Mouse (Mus musculus): ENCODE data around the gene Dpt. TPM values are rescaled to one million over a fixed set of nuclear protein-coding genes. Genes with fewer than 3 reads are reported as not detected.
"Not testable (repeated sequence)": the region's sequence is repeated elsewhere in the genome, so short reads cannot be mapped to it uniquely, and the experiment has no call there.

Gene Dpt
- polyA plus RNA-seq, 1 experiment from 2014 or later: 0.13 TPM

DNA sequence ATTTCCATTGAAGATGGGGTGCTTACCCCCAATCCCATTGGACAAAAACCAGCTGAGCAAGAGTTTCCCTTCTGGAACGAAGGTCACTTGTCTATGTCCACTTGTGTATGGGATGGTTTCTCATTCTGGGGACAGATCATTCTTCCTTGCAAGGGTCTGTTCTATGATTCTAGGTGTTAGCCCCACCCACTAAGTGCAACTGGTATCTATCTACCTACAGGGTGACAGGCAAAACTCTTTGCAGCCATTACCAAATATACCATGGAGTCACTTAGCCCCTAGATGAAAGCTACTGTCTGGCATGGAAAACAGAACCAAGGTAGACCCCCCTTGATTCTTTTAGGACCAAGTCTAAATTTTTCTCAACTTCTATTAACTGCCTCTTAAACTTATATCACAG is 24.9 kb downstream of the Dpt start:
- H3K4me3 ChIP-seq (replicated peaks): no peak overlapping the region
- no peak overlapping the region for H3K27ac ChIP-seq
- WGBS (ENCODE audit: insufficient replicate concordance): 68% methylated on average over 1 of the region's 1 CpGs

GRCm38 (mm10) chr1:164821821-164822220 is 25.4 kb downstream of the Dpt start:
- H3K4me3 ChIP-seq (replicated peaks): no peak overlapping the region
- H3K36me3 ChIP-seq: no peaks in the 10 kb centered on the region
- H3K4me1 ChIP-seq (replicated peaks): no peaks in the 10 kb centered on the region
- no peak overlapping the region for H3K4me2 ChIP-seq
- no peaks in the 10 kb centered on the region for H3K9me3 ChIP-seq (replicated peaks)
- H3K27me3 ChIP-seq: no peaks in the 10 kb centered on the region
- ATAC-seq (ENCODE audit: low read depth) (no peak), DNase-seq (no peak)
- WGBS (ENCODE audit: insufficient replicate concordance): 57% methylated on average over 3 of the region's 3 CpGs
- no peak overlapping the region for H3K27ac ChIP-seq
- no peak overlapping the region for H3K9ac ChIP-seq

More for the DNA sequence above, 24.9 kb downstream of the Dpt start:
- no peak overlapping the region for H3K4me2 ChIP-seq
- no peaks in the 10 kb centered on the region for H3K27me3 ChIP-seq
- ATAC-seq (ENCODE audit: low read depth) (no peak), DNase-seq (no peak)
- H3K4me1 ChIP-seq (replicated peaks): no peaks in the 10 kb centered on the region
- no peak overlapping the region for H3K9ac ChIP-seq
- H3K9me3 ChIP-seq (replicated peaks): no peaks in the 10 kb centered on the region
- no peaks in the 10 kb centered on the region for H3K36me3 ChIP-seq

DNA sequence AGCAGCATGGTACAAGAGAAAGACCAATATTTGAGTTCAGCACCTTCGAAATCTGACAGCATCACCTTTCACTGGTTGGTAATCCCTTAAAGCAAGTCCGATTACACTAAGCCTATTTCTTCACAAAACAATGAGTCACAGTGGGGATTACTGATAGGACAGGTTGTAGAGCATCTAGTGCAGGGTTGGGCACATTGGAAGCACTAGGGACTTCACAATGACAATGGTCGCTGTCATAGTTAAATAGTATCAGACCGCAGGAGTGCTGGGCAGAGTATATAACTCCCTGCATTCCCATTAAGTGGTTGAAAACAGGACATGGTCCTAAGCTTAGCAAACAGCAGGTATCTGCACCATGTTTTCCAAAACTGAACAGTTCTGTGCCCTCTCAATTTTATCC is 25.8 kb downstream of the Dpt start:
- Histone ChIP-seq H3K36me3 (no peaks in the 10 kb centered on the region), H3K9me3 (replicated peaks) (no peaks in the 10 kb centered on the region), H3K4me3 (replicated peaks) (no peak overlapping the region), H3K27ac (no peak overlapping the region), H3K27me3 (no peaks in the 10 kb centered on the region), H3K4me1 (replicated peaks) (no peaks in the 10 kb centered on the region), H3K4me2 (no peak overlapping the region), H3K9ac (no peak overlapping the region)
- ATAC-seq (ENCODE audit: low read depth): no peak
- DNase-seq: no peak
- WGBS (ENCODE audit: insufficient replicate concordance): 61% methylated on average over 4 of the region's 4 CpGs

DNA sequence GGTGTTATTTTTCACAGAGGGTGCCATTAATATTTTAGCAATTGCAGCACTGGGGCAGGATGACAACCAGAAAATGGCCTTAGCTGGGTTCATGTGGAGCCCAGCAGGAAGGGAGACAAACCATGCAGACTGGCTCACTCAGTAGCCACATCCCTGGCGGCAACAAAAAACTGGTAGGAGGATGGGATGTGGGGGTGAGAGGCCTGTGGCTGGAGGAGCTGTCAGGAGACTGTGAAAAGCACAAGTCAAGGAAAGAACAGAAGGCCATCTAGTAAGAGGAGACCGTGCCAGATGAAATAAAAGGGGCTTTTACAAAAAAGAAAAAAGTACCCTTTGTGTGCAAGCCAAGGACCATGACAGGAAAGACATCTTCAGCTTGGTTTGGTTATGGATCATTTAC is 28.5 kb downstream of the Dpt start:
- WGBS (ENCODE audit: insufficient replicate concordance): 46% methylated on average over 2 of the region's 2 CpGs
- no peak for DNase-seq
- H3K36me3 ChIP-seq: no peaks in the 10 kb centered on the region

DNA sequence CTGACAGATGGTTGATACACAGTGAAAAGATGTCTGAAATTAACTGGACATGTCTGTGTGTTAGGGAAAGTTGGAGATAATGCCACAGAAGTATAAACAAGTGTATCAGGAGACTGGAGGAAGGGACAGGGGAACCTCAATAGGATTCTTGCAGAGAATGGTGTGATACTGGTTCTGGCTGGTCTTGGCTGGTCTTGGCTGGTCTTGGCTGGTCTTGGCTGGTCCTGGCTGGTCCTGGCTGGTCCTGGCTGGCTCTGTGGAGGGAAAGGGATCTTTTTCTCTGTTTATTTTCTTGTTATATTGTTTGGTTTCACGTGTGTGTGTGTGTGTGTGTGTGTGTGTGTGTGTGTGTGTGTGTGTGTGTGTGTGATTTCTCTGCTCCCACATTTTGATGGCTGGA is 33.4 kb downstream of the Dpt start:
- H3K27me3 ChIP-seq: no peaks in the 10 kb centered on the region
- no peak overlapping the region for H3K4me2 ChIP-seq
- H3K9ac ChIP-seq: no peak overlapping the region
- 13% methylated on average over 1 of the region's 1 CpGs for WGBS (ENCODE audit: insufficient replicate concordance)
- DNase-seq (no peak), ATAC-seq (ENCODE audit: low read depth) (no peak)
- no peaks in the 10 kb centered on the region for H3K9me3 ChIP-seq (replicated peaks)
- H3K27ac ChIP-seq: no peak overlapping the region
- no peak overlapping the region for H3K4me3 ChIP-seq (replicated peaks)
- no peaks in the 10 kb centered on the region for H3K4me1 ChIP-seq (replicated peaks)
- no peaks in the 10 kb centered on the region for H3K36me3 ChIP-seq

More for the DNA sequence above, 28.5 kb downstream of the Dpt start:
- no peak overlapping the region for H3K4me3 ChIP-seq (replicated peaks)
- no peaks in the 10 kb centered on the region for H3K9me3 ChIP-seq (replicated peaks)
- H3K4me2 ChIP-seq: no peak overlapping the region
- no peak for ATAC-seq (ENCODE audit: low read depth)
- H3K9ac ChIP-seq: no peak overlapping the region
- H3K4me1 ChIP-seq (replicated peaks): no peaks in the 10 kb centered on the region
- H3K27ac ChIP-seq: no peak overlapping the region
- H3K27me3 ChIP-seq: no peaks in the 10 kb centered on the region

- ATAC-seq (ENCODE audit: low read depth): no peak
- WGBS (ENCODE audit: insufficient replicate concordance): 67% methylated on average over 5 of the region's 5 CpGs
These were observed 36.0 kb downstream of the Dpt start for GRCm38 (mm10) chr1:164832459-164832858.

DNA sequence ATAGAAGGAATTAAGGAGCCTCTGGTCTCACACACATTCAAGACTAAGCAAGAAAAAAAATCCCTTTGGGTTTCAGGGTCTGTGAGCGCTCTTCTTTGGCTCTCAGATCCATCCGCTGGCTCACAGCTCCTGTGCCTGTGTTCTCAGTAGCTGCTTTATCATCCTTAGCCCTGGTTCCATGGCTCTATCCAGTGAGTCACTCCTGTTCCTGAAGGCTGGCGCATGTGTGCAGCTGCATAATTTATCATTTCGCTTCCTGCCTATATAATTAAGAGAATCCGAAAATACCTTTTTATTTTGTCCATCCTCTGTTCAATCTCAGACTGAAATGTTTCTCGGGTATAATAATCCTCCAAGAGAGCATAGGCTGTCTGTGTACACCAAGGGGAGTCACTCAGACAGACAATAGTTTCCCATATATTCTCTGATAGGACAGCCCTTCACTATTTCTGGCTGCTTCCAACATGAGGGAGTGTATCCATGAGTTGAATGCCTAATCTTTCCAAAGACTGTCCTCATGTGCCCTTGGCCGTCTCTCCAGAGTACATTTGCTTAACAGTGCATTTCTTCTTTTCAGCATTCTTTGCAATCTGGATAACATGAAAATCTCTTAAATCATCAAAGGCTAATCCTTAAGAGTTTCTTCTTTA is 52.3 kb downstream of the Dpt start:
- H3K4me2 ChIP-seq: no peak overlapping the region
- H3K4me1 ChIP-seq (replicated peaks): no peaks in the 10 kb centered on the region
- no peaks in the 10 kb centered on the region for H3K36me3 ChIP-seq
- no peak for DNase-seq
- H3K4me3 ChIP-seq (replicated peaks): no peak overlapping the region
- H3K27ac ChIP-seq: no peak overlapping the region
- 71% methylated on average over 7 of the region's 7 CpGs for WGBS (ENCODE audit: insufficient replicate concordance)
- H3K9ac ChIP-seq: no peak overlapping the region
- no peaks in the 10 kb centered on the region for H3K9me3 ChIP-seq (replicated peaks)
- H3K27me3 ChIP-seq: no peaks in the 10 kb centered on the region
- no peak for ATAC-seq (ENCODE audit: low read depth)

More at GRCm38 (mm10) chr1:164832459-164832858, 36.0 kb downstream of the Dpt start:
- H3K36me3 ChIP-seq: no peaks in the 10 kb centered on the region
- H3K4me3 ChIP-seq (replicated peaks): no peak overlapping the region
- H3K4me2 ChIP-seq: no peak overlapping the region
- H3K27me3 ChIP-seq: no peaks in the 10 kb centered on the region
- no peaks in the 10 kb centered on the region for H3K9me3 ChIP-seq (replicated peaks)
- H3K27ac ChIP-seq: no peak overlapping the region
- no peak for DNase-seq
- H3K9ac ChIP-seq: no peak overlapping the region
- no peaks in the 10 kb centered on the region for H3K4me1 ChIP-seq (replicated peaks)

DNA sequence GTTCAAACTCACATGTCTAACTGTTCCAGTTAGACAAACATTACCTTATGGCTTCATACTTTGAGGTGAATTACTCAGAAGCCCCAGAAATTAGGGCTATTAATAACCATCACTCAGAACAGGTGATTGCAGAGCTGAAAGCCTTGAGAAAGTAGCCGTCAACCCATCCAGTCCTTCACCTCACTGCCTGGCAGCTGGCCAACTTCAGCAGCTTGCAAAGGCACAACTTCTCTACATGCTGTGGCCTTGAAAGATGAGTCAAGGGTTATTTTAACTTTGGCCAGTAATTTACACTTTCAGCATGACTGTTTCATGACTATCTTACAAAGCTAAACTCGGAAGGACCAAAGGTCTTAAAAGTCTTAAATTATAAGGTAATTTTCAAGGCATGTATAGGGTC is 59.3 kb downstream of the Dpt start:
- H3K4me2 ChIP-seq; H3K9ac ChIP-seq; ATAC-seq (ENCODE audit: low read depth); H3K4me3 ChIP-seq (replicated peaks); H3K4me1 ChIP-seq (replicated peaks); H3K27ac ChIP-seq; H3K9me3 ChIP-seq (replicated peaks); H3K36me3 ChIP-seq; H3K27me3 ChIP-seq; DNase-seq: not testable (repeated sequence)
- 59% methylated on average over 2 of the region's 2 CpGs for WGBS (ENCODE audit: insufficient replicate concordance)

DNA sequence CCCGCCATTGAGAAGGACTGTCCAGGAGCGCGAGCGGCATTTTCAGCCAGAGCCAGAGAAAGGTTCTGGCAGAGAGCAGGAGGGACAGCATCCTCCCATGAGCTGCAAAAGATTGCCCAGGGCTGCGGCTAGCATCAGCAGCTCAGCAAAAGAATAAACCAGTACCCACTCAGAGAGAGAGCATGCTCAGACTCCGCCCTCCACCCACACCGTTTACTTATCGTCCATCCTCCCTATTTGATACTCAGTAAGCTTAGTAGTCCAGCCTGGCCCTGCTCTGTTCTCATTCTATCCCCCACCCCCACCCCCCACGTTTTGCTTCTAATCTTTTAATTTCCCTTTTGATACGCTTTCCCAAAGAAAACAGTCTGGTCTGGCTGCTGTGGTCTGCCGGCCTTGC is 63.5 kb downstream of the Dpt start:
- Histone ChIP-seq H3K4me3 (replicated peaks) (no peak overlapping the region), H3K36me3 (no peaks in the 10 kb centered on the region), H3K9ac (no peak overlapping the region), H3K9me3 (replicated peaks) (no peaks in the 10 kb centered on the region), H3K27ac (no peak overlapping the region), H3K4me1 (replicated peaks) (no peaks in the 10 kb centered on the region), H3K4me2 (no peak overlapping the region), H3K27me3 (no peaks in the 10 kb centered on the region)
- DNase-seq: no peak
- ATAC-seq (ENCODE audit: low read depth): no peak
- WGBS (ENCODE audit: insufficient replicate concordance): 66% methylated on average over 11 of the region's 11 CpGs

GRCm38 (mm10) chr1:164860782-164861181 is 64.3 kb downstream of the Dpt start:
- no peaks in the 10 kb centered on the region for H3K9me3 ChIP-seq (replicated peaks)
- no peaks in the 10 kb centered on the region for H3K4me1 ChIP-seq (replicated peaks)
- no peaks in the 10 kb centered on the region for H3K36me3 ChIP-seq
- H3K27ac ChIP-seq: no peak overlapping the region
- DNase-seq (no peak), ATAC-seq (ENCODE audit: low read depth) (no peak)
- no peak overlapping the region for H3K4me2 ChIP-seq
- H3K27me3 ChIP-seq: no peaks in the 10 kb centered on the region
- no peak overlapping the region for H3K9ac ChIP-seq
- H3K4me3 ChIP-seq (replicated peaks): no peak overlapping the region
- 69% methylated on average over 2 of the region's 2 CpGs for WGBS (ENCODE audit: insufficient replicate concordance)

- H3K27ac ChIP-seq: no peak overlapping the region
- H3K9me3 ChIP-seq (replicated peaks): no peaks in the 10 kb centered on the region
- H3K4me1 ChIP-seq (replicated peaks): no peaks in the 10 kb centered on the region
- DNase-seq (no peak), ATAC-seq (ENCODE audit: low read depth) (no peak)
- WGBS (ENCODE audit: insufficient replicate concordance): 53% methylated on average over 4 of the region's 4 CpGs
- no peak overlapping the region for H3K9ac ChIP-seq
- H3K4me2 ChIP-seq: no peak overlapping the region
- H3K4me3 ChIP-seq (replicated peaks): no peak overlapping the region
- H3K36me3 ChIP-seq: no peaks in the 10 kb centered on the region
- no peaks in the 10 kb centered on the region for H3K27me3 ChIP-seq
These were observed 65.1 kb downstream of the Dpt start for GRCm38 (mm10) chr1:164861501-164861900.

All from liver, embryonic 13.5 days (tissue).